Mouse (Mus musculus): ENCODE results near the gene Meis2. TPM values are rescaled to one million over a fixed set of nuclear protein-coding genes. Genes with fewer than 3 reads are reported as not detected.
A peak's percentile ranks its signal among the peaks of the same experiment; 100 is the strongest.

Meis2 gene
- polyA plus RNA-seq, 2 experiments = 17.9 to 26.2 TPM

GRCm38 (mm10) chr2:115875802-115876531 is 189.7 kb downstream of the Meis2 start:
- Histone ChIP-seq H3K4me1 (ENCODE audit: control insufficient read depth, insufficient read depth, low read length) (peaks cover 10% of the 10 kb centered on the region), H3K9me3 (ENCODE audit: control insufficient read depth, low read length) (no peaks in the 10 kb centered on the region), H3K4me3 (replicated peaks; ENCODE audit: low read length) (no peak overlapping the region), H3K27ac (replicated peaks; ENCODE audit: low read depth, low read length) (no peak overlapping the region), H3K27me3 (ENCODE audit: control insufficient read depth, insufficient read depth, low read length) (0 out of 2 replicates have a peak, but pooled peaks cover 4% of the 10 kb centered on the region), H3K4me2 (replicated peaks; ENCODE audit: low read depth, low read length, severe bottlenecking) (no peak overlapping the region), H3K9ac (ENCODE audit: low read depth, low read length, severe bottlenecking) (no peak overlapping the region), H3K36me3 (ENCODE audit: control insufficient read depth, insufficient read depth, low read length) (no peaks in the 10 kb centered on the region)
- TF ChIP-seq POLR2A (IDR thresholded peaks at IDR 0.05; ENCODE audit: borderline replicate concordance, extremely low read depth, insufficient read depth, insufficient read length) = no peak
- DNase-seq (ENCODE audit: low spot score) = no peak
- 27% methylated on average over 8 of the region's 8 CpGs for WGBS
- no peak for ATAC-seq (ENCODE audit: low FRiP score, low read depth)

- H3K27ac ChIP-seq (replicated peaks; ENCODE audit: low read depth, low read length) = no peak overlapping the region
These were observed 192.8 kb downstream of the Meis2 start for GRCm38 (mm10) chr2:115872851-115873250.

DNA sequence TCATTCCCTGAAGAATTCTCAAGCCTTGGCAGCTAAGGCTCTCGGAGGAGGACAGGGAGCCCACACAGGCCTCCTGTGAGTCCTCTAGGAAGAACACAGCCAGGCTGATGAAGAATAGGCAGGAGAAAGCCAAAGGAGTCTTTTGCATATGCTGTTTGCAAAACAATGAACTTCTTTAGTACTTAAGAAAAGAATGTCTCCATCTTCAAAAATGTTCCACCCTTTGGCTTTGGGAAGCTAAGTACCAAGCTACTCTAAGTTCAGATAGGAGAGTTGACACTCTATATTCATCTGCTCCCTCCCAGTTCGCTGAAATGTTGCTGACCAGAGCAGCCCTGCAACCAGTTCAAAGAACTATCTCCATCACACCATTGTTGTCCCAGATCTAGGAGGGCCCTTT is 195.7 kb downstream of the Meis2 start:
- ATAC-seq (ENCODE audit: low FRiP score, low read depth) = no peak
- no peak for DNase-seq (ENCODE audit: low spot score)
- Histone ChIP-seq H3K4me2 (replicated peaks; ENCODE audit: low read depth, low read length, severe bottlenecking) (no peak overlapping the region), H3K27me3 (ENCODE audit: control insufficient read depth, insufficient read depth, low read length) (peaks cover 8% of the 10 kb centered on the region; the same call in 1 of the 2 replicates), H3K9ac (ENCODE audit: low read depth, low read length, severe bottlenecking) (no peak overlapping the region), H3K36me3 (ENCODE audit: control insufficient read depth, insufficient read depth, low read length) (no peaks in the 10 kb centered on the region), H3K4me3 (replicated peaks; ENCODE audit: low read length) (no peak overlapping the region), H3K4me1 (ENCODE audit: control insufficient read depth, insufficient read depth, low read length) (peaks cover 16% of the 10 kb centered on the region), H3K27ac (replicated peaks; ENCODE audit: low read depth, low read length) (no peak overlapping the region), H3K9me3 (ENCODE audit: control insufficient read depth, low read length) (no peaks in the 10 kb centered on the region)
- WGBS = 18% methylated on average over 2 of the region's 2 CpGs
- TF ChIP-seq POLR2A (IDR thresholded peaks at IDR 0.05; ENCODE audit: borderline replicate concordance, extremely low read depth, insufficient read depth, insufficient read length) = no peak

More at GRCm38 (mm10) chr2:115872851-115873250, 192.8 kb downstream of the Meis2 start:
- H3K9ac ChIP-seq (ENCODE audit: low read depth, low read length, severe bottlenecking) = no peak overlapping the region
- DNase-seq (ENCODE audit: low spot score) (no peak), ATAC-seq (ENCODE audit: low FRiP score, low read depth) (no peak)
- H3K9me3 ChIP-seq (ENCODE audit: control insufficient read depth, low read length) = no peaks in the 10 kb centered on the region
- no peak for TF ChIP-seq POLR2A (IDR thresholded peaks at IDR 0.05; ENCODE audit: borderline replicate concordance, extremely low read depth, insufficient read depth, insufficient read length)
- H3K36me3 ChIP-seq (ENCODE audit: control insufficient read depth, insufficient read depth, low read length) = no peaks in the 10 kb centered on the region
- peaks cover 16% of the 10 kb centered on the region for H3K4me1 ChIP-seq (ENCODE audit: control insufficient read depth, insufficient read depth, low read length)
- H3K4me3 ChIP-seq (replicated peaks; ENCODE audit: low read length) = no peak overlapping the region
- H3K27me3 ChIP-seq (ENCODE audit: control insufficient read depth, insufficient read depth, low read length) = 0 out of 2 replicates have a peak, but pooled peaks cover 3% of the 10 kb centered on the region
- 25% methylated on average over 2 of the region's 2 CpGs for WGBS
- no peak overlapping the region for H3K4me2 ChIP-seq (replicated peaks; ENCODE audit: low read depth, low read length, severe bottlenecking)

- H3K9ac ChIP-seq (ENCODE audit: low read depth, low read length, severe bottlenecking) = no peak overlapping the region
- peak overlapping the region; percentile 23 for H3K4me3 ChIP-seq (replicated peaks; ENCODE audit: low read length)
- peaks cover 60% of the 10 kb centered on the region for H3K27me3 ChIP-seq (ENCODE audit: control insufficient read depth, insufficient read depth, low read length)
- DNase-seq (ENCODE audit: low spot score) = no peak
- 4% methylated on average over 25 of the region's 25 CpGs for WGBS
- peaks cover 7% of the 10 kb centered on the region; the same call in 1 of the 2 replicates for H3K4me1 ChIP-seq (ENCODE audit: control insufficient read depth, insufficient read depth, low read length)
- H3K27ac ChIP-seq (replicated peaks; ENCODE audit: low read depth, low read length) = no peak overlapping the region
- ATAC-seq (ENCODE audit: low FRiP score, low read depth) = no peak
- H3K4me2 ChIP-seq (replicated peaks; ENCODE audit: low read depth, low read length, severe bottlenecking) = peak overlapping the region; percentile 33
- no peaks in the 10 kb centered on the region for H3K36me3 ChIP-seq (ENCODE audit: control insufficient read depth, insufficient read depth, low read length)
- no peaks in the 10 kb centered on the region for H3K9me3 ChIP-seq (ENCODE audit: control insufficient read depth, low read length)
- no peak for TF ChIP-seq POLR2A (IDR thresholded peaks at IDR 0.05; ENCODE audit: borderline replicate concordance, extremely low read depth, insufficient read depth, insufficient read length)
These were observed 204.9 kb downstream of the Meis2 start for GRCm38 (mm10) chr2:115860600-115861347.

DNA sequence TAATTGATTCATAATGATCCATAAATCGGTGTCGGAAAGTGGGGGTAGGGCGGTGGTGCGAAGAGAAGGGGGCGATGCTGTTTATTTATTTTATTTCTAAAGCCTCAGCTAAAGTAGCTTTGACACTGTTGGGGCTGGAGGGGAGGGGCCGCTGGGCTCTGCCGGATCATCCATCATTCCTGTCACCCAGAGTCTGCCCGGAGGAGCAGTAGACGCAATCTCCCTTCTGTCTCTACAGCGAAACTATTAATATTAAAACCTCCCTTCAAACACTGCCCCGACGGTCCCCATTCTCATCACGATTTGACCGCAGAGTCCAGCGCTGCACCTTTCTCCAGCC is 205.5 kb downstream of the Meis2 start:
- Histone ChIP-seq H3K9me3 (ENCODE audit: control insufficient read depth, low read length) (no peaks in the 10 kb centered on the region), H3K9ac (ENCODE audit: low read depth, low read length, severe bottlenecking) (no peak overlapping the region), H3K4me3 (replicated peaks; ENCODE audit: low read length) (peak overlapping the region; percentile 23), H3K4me2 (replicated peaks; ENCODE audit: low read depth, low read length, severe bottlenecking) (peak overlapping the region; percentile 33; the same call in 1 of the 2 replicates), H3K27me3 (ENCODE audit: control insufficient read depth, insufficient read depth, low read length) (peaks cover 67% of the 10 kb centered on the region), H3K36me3 (ENCODE audit: control insufficient read depth, insufficient read depth, low read length) (no peaks in the 10 kb centered on the region), H3K4me1 (ENCODE audit: control insufficient read depth, insufficient read depth, low read length) (peaks cover 8% of the 10 kb centered on the region; the same call in 1 of the 2 replicates), H3K27ac (replicated peaks; ENCODE audit: low read depth, low read length) (no peak overlapping the region)
- DNase-seq (ENCODE audit: low spot score) = no peak
- no peak for TF ChIP-seq POLR2A (IDR thresholded peaks at IDR 0.05; ENCODE audit: borderline replicate concordance, extremely low read depth, insufficient read depth, insufficient read length)
- 2% methylated on average over 15 of the region's 15 CpGs for WGBS
- ATAC-seq (ENCODE audit: low FRiP score, low read depth) = no peak
